Mouse (Mus musculus) thymus, adult 2 months (tissue): Measurements from ENCODE around the gene Eri3.

Source experiments
- CTCF ChIP-seq: fragments of 200-500 bp; IDR thresholded peaks from 2 replicates; pipeline ENCODE4 v1.5.1; 2012; ENCODE audit warnings: mild to moderate bottlenecking, control low read depth, low read length, moderate library complexity, borderline replicate concordance; ENCODE audit not compliant: control insufficient read depth, poor library complexity, insufficient read depth; ENCODE audit errors: extremely low read depth
- POLR2A ChIP-seq: fragments of 200-500 bp; IDR thresholded peaks from 2 replicates; pipeline ENCODE4 v1.6.1; 2012; ENCODE audit warnings: mild to moderate bottlenecking, low read length, control low read depth, moderate library complexity; ENCODE audit not compliant: control insufficient read depth, poor library complexity, insufficient read depth; ENCODE audit errors: extremely low read depth

DNA sequence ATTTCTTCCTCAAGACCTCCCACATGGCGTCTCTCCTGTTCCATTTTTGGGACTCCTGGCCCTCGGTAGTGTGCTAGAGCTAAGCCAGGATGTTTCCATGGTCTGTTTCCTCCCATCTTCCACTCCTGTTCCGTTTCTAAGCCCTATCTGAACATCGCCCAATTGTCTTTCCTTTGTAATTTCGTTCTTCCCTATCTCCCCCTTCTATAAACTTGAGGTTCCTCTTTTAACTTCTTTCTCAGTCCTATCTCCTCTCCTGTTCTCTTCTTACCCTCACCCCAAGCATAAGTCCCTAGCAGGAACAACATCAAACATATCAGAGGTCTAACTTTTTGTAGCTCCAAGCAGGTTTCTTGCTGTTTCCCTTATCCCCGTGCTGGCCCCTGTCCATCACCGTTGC lies 13.2 kb upstream of the Eri3 start:
- TF ChIP-seq POLR2A (no peak), CTCF (no peak)
